Mouse (Mus musculus) T-helper 1 cell (primary cell): Measurements from ENCODE around the gene Supt5.

ENCODE experiments used
- in situ Hi-C: fragments of 300-600 bp; cut with MboI, MseI; formaldehyde crosslinking; loops from one replicate; pipeline ENCODE4 v1.15.1; 2025; ENCODE audit warnings: high pct_unique_total_duplicates

Supt5 gene

DNA sequence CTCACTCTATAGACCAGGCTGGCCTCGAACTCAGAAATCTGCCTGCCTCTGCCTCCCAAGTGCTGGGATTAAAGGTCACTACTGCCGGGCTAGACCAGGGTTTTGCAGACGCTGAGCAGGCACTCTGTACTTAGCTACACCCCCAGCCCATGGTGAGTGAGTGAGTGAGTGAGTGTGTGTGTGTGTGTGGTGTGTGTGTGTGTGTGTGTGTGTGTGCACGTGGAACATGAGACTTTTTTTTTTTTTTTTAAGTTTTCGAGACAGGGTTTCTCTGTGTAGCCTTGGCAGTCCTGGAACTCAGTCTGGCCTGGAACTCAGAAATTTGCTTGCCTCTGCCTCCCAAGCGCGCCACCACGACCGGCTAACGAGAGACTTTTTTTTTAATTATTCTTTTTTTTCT is 36.1 kb upstream of the Supt5 start:
- in situ Hi-C loops: no loop called here

DNA sequence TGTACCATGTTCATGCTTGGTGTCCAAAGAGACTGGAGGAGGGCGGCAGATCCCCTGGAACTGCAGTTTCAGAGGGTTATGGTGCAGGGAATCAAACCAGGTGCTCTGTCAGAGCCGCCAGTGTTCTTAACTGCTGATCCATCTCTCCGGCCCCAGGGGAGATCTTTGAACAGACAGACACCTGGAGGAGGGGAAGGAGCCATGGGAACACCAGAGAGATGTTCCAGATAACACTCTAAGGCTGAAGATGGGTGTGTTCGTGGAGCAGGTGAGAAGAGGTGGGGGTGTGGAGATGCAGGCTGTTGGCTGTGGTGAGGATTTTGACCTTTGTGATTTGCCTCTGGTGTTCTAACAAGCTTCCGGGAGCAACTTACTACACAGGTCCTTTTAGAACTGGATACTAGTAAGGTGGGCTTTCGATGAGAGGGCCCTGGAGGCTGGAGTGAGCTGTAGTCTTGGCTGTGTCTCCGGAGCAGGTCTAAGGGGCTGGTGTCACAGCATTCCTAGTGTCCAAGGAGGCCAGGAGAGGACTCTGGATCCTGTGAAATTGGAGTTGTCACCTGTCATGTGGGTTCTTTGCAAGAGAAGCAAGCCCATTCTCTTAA is 35.4 kb upstream of the Supt5 start:
- in situ Hi-C loops: no loop called here

DNA sequence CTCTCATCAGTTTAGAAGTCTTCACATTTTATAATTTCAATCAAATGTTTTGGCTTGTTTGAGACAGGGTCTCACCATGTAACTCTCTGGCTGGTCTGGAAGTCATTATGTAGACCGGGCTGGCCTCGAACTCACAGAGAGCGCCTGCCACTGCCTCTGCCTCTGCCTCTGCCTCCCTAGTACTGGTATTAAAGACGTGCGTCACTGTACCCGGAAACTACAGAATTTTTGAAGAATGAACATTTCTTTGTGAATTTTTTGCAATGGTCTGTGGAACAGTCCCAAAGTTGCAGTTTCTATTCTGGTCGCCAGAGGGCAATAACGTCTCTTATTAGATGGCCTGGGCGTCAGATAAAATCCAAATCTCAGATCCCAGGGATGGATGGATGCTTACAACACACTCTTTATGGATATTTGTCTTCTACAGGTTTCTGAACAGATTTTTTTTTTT is 34.6 kb upstream of the Supt5 start:
- in situ Hi-C loops: no loop called here

DNA sequence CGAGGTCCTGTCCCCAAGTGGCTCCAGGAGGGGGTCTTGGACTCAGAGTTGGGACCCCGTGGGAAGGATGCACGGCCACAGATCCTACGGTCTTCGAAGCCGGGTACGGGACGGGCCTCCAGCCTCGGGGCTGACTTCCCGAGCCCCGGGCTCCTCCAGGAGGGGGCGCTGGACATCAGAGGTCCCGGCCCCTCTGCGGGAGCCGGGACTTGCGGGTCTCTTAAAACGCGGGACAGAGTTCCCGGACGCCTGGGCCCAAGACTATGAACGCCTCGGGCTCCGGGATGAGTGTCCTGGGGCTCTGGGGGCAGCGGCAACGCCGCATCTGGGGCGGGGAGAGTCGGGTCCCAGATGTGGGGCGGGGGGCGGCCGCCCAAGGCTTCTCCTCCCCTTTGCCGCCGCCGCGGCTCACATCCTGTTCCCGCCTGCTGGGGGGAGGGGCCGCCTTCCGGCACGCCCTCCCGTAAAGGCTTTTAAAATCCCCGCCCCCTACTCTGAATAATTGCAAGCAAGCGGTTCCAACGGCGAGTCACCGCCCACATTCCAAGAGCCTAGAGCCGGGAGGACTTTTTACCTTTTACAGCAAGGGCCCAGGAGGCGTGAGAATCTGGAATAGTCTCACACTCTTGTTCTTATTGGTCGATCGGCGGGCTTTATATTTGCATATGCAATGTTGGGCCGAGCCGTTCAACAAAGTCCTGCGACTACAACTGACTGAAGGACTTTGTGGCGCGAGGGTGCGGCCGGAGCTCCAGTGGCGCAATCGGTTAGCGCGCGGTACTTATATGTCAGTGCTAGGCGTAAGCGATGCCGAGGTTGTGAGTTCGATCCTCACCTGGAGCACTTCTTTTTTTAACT is 33.9 kb upstream of the Supt5 start, which contains the start of gene Plekhg2:
Gene Plekhg2, minus strand, starts transcription at position 349 of the 858 bp plus-strand sequence.
- in situ Hi-C loops: no loop called here

DNA sequence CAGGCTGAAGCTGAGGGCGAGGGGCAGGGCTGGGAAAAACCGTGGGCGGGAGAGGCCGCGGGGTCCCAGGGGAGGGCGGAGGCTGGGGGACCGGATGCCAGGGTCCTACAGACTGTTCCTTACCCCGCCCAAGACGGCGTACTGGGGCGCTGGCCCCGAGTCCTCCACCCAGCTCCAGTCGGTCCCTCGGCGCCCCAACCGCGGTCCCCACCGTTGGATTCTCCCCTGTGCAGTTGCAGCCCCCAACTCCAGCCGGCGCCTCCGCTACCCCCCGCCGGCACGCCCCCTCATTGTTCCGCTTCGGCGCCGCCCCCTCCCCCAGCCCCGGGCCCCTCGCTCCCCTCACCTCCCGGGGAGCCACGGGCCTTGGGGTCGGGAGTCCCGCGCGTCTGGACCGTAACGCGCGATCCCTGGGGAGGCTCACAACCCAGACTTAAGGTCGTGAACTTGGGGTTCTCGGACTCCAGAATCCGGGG is 33.0 kb upstream of the Supt5 start:
- in situ Hi-C loops: no loop called here

DNA sequence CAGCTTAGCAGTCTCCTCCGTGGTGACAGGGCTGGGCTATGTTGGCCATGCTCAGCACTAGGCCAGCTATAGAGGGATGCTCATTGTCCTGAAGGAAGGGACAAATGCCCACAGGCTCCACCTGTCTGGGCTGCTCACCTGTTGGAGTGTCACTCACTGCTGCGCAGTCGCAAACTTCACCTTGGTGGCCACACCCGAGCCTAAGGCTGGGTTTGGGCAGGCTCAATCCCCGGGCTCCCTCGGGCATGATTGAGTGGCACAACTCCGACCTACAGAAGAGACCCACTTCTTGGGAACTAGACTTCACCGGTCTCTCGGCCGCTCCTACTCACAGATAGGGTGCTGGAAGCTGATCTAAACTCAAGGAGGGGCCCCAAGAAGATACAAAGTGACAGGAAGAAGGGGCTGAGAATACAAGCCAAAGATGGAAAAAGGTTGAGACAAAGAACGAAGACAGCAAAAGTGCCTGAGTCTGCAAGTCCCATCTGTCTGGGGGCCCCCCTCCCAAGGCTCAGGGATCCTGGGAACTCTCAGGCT is 32.5 kb upstream of the Supt5 start:
- in situ Hi-C loops: no loop called here

DNA sequence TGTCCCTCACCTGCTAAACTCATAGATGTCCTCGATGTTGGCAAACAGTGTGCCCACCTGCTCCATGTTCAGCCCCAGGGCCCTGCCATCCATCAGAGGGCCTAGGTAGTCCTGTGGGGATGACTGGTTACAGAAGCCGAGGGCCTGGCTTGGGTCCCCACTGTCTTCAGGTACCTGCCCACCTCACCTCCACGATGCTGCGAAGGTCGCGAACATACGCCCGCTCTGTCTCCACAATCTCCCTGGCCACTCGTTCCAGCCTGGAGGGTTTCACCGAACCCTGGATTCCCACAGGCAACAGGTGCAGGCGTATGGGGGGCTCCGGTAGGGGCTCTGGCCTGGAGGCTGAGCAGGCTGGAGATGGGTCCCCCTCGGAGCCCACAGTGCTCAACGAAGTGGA is 31.5 kb upstream of the Supt5 start:
- in situ Hi-C loops: no loop called here

DNA sequence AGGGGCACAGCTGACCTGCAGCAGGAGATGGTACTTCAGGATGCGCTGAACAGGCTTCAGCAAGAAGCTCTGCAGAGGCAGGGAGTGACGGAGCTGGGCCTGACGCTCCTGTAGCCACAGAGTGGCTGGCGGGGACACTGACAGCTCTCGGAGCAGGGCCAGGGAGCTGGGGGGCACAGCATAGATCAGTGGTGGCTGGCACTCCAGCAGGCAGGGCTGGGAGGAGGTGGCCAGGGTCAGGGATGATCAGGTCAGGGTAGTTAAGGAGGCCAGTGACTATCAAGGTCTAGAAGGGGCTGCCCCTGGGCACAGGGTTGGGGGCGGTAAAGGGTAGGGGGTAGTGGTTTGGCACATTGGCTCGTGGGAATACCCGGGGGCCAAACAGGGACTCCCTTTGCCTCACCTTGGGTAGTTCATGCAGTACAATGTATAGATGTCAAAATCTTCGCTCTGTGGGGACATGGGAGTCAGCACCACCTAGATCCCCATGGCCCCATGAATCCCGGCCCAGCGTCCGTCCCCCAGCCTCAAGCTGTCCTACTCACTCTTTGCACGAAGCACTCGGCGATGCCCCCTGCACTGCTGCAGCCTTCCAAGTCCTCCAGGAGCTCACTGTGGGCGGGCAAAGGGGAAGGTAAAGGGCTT is 29.9 kb upstream of the Supt5 start:
- in situ Hi-C loops: no loop called here

DNA sequence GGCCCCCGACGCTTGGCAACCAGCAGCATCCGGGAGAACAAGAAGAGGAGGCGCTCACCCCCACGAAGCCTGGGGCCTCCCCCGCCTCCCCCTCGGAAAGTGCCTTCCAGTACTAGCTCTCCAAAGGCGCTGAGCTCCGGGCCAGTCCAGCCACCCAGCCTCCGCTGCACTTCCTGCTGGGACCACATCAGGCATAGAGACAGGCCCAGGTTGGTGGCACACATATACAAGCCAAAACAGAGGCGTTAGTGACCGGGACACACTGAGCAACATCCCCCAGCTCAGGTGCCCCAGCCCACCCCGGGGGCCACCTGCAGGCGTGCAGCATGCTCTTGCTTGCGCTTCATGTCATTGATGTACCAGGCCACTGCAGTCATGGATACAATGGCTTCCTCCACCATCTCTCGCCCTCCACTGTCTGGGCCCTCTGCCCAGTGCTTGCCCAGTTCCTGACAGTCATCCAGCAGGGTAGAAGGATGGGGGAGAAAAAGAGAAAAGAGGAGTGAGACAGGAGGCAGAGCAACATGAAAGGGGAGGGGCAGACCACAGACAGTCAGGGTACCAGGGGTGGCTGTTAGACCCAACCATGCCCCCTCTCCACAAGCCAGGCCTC is 29.2 kb upstream of the Supt5 start:
- in situ Hi-C loops: no loop called here

DNA sequence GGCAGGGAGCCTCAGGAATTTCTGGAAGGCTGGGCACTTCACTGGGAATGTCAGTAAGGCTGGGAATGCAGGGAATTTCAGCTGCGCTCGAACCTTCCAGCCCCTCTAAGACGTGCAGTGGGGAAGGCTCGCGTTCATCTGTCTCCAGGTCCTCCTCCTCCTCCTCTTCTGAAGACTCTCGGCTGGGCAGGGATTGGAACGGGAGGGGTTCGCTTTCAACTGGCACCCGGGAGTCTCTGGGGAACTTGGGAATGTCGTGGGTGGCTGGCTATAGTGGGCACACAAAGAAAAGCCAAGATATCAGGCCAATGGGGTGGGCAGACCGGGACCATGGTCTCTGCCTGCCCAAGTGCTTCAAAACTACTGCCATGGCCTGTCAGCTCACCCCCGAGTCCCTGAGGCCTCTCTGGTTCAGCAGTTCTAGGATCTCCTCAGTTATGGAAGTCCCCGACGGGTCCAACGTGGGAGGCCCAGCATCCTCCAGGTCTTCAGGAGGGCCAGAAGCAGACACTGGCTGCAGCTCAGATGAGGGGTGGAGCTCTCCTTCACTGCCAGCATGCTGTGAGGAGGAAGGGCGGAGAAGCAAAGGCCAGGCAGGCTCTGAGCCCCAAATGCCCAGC is 24.0 kb upstream of the Supt5 start:
- in situ Hi-C loops: no loop called here

DNA sequence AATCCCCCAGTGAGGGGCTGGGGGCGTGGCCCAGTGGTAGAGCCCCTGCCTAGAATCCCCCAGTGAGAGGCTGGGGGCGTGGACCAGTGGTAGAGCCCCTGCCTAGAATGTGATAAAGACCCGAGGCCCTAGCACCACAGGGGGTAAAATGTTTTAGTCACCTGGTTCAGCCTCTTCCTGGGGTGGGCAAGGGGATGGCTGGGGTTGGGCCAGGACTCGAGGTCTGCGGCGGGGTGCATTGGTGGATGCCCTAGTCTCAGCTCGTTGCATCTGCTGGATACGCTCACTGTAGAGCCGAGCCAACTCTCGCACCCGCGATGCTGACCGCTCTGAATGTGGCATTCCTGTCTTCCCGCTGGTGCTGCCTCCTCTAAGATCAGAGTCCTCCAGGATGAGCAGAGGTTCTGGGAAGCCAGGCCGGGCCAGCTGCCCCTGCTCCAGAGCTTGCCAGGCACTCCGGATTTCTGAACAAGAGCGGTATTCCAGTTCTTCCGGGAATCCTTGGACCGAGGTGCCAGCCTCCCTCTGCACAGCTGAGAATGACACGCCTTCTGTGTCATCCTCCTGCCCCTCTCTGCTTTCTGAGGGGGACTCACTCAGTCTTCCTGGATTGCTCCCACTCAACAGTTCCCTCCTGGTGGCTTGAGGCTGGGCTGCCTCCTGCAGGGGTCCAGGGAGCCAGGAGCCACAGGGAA is 23.2 kb upstream of the Supt5 start:
- in situ Hi-C loops: no loop called here

DNA sequence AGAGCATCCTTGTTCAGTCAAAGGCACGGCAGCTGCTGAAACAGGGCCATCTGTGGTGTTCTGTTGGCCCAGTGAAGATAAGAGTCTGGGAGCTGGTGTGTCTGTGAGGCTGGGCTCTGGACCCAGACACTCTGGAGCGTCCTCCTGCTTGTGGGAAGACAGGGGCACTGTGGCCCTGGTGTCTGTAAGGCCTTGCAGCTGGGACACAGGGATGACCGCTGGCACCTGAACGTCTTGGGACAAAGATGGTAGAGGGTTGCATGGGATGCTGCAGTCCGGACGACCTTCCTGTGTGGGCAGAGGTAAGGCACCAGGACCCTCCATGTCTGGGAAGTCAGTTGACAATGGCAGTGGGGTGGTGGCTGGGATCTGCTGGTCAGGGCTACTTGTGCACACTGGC is 21.7 kb upstream of the Supt5 start:
- in situ Hi-C loops: no loop called here

DNA sequence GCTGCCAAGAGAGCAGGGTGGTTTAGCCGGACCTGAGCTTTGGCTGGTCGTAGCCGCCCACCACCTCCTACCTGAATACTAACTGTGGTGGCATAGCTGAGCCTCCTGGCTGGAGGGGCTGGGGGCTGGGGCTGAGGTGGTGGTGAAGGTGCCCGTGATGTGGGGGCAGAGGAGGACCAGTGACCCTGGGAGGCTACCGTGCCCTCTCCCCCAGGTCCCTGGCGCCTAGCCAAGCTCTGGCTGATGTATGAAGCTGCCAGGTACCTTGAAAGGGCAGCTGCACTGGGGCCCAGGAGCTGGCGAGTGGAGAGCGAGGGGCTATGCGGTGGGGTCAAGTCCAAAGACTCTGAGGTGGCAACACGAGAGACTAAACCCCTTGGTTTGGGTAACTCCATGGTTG is 21.3 kb upstream of the Supt5 start:
- in situ Hi-C loops: no loop called here

DNA sequence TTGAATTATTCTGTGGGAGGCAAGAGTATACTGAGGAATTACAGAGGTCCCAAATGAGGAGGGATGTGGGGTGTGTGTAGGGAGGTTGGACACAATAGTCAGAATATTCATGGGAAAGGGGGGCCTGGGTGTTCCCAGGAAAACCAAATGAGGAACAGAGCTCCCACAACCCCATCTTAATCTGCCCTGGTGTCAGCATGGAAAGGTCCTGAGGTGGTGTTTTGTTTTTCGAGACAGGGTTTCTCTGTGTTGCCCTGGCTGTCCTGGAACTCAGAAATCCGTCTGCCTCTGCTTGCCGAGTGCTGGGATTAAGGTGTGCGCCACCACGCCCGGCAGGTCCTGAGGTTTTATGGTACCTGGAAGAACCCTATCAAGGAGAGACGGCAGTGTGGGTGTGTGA is 19.9 kb upstream of the Supt5 start:
- in situ Hi-C loops: no loop called here

DNA sequence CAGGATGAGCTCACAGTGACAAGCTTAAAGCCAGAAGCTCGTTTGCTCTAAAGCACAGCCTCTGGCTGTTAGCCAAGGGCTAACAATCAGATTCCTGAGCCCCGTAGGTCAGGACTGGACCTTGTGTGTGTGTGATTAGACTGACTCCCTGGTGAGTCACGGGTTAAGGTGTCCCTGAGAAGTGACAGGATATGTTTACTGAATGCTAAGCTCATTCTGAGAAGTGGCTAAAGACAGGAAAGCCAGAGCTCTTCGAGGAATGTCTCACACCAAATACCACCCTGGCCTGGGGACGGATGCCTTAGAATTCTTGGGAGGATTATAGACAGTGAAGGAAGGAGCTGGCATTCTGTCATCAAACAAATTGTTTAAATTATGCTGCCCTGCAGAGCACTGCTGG is 19.4 kb upstream of the Supt5 start:
- in situ Hi-C loops: no loop called here

DNA sequence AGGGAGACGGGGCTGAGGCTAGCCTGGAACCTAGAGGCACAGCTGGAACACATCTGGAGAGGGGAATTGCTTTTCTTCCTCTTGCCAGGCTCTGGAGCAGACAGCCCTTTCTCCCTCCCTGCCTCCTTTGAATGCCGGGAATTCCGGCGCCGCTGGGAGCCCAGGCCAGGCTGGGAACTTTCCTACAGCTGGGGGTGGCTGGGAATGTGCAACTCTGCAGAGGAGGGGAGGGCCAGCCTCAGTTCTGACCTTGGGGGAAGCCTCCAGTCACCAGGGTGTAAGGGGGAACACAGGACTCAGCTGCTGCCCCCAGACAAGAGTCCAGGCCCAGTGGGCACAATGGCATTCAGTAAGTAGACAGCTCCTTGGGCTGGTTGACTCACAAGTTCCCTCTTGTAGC is 18.4 kb upstream of the Supt5 start:
- in situ Hi-C loops: no loop called here

DNA sequence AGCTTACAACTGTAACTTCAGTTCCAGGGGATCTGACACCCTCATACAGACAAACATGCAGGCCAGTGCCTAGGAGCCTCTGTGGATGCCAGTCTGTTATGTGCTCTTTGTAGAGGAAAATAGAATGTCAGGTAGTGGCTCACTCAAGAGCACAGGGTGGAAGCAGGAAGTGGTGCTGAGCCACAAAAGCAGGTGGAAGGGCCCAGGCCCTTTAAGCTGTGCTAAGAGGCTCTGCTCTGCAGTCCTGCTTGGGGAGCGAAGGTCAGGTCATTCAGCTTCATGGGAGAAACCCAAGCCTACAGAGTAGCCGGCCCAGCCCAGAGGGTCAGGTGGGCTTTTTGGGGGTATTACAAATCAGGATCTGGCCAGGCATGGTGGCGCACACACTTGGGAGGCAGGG is 16.7 kb upstream of the Supt5 start:
- in situ Hi-C loops: no loop called here

DNA sequence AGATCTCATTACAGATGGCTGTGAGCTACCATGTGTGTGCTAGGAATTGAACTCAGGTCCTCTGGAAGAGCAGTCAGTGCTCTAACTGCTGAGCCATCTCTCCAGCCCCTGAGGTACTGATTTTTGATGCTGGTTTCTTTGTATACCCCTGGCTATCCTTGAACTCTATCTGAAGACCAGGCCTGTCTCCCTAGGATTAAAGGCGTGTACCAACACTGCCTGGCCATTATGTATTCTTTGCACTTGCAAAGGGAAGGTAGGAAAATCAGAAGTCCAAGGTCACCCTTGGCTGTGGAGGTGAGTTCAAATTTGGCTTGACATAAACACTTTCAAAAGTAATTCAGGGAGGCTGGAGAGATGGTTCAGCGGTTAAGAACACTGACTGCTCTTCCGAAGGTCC is 16.1 kb upstream of the Supt5 start:
- in situ Hi-C loops: no loop called here

DNA sequence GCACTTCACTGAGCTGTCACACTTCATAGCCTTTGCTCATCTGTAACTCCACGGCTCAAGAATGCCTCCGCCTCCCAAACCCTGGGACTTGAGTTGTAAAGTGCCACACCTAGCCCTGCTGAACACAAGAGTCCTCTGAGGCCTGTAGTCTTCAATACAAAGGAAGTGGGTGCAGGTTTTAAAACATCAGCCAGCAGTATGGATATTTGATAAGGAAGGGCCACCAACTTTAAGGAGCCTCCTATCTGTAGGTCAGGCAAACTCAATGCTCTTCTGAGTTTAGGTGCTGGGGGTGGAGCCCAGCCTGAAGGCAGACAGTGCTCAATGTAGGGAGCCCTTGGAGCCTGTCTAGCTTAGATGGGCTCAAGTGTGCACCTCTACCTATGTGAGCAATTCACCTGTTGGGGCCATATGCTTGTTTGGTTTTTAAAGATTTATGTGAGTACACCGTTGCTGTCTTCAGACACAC is 15.6 kb upstream of the Supt5 start:
- in situ Hi-C loops: no loop called here

DNA sequence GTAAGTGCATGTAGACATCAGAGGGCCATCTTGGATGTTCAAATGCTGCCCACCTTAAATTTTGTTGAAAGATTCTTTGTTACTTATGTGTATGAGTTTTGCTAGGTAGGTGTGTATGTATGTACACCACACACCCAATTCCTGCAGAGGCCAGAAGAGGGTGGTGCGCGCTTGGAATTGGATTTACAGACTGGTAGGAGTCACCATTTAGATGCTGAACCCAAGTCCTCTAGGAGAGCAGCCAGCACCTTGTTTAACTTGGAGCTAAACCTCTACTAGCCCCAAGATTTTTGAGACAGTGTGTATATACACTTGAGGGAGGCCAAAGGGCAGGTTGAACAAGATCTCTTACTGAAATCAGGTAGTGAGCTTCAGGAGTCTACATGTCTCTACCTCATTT is 14.7 kb upstream of the Supt5 start:
- in situ Hi-C loops: no loop called here

DNA sequence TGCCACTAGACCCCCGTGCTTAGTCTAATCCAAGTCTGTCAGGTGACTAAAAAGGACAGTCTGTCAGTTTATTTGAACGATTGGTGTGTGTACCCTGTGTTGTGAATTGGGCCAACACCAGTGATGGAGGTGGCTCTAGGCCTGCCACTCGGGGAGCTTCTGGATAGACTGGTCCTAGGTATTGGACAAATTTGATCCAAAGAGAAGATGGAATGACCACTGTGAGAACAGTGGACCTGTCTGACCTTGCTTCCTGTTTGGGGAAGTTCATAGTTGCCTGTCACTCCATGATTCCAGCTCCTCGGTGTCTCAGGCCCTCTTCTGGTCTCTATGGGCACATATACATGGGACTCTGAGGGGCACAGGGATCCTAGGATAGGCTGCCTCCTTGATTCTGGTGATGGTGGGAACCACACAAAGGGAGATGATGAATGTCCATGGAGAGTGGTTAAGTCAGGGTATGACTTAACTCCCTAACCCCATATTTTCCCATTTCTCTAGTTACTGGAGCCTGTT is 13.2 kb upstream of the Supt5 start:
- in situ Hi-C loops: no loop called here
